Mouse (Mus musculus) intestine, embryonic 14.5 days (tissue): Measurements from ENCODE around the gene Acbd6. TPM values are rescaled to one million over a fixed set of nuclear protein-coding genes. Genes with fewer than 3 reads are reported as not detected.
A peak's percentile ranks its signal among the peaks of the same experiment; 100 is the strongest.

Experiments used
- ATAC-seq: fragments of 200-750 bp; cut with Nextera tagmentation; replicated peaks from 2 replicates; pipeline ENCODE4 v1.8.0; 2017; ENCODE audit warnings: low read depth, moderate number of reproducible peaks, moderate TSS enrichment, moderate library complexity; ENCODE audit not compliant: low FRiP score, low TSS enrichment
- DNase-seq: peaks from one replicate; pipeline ENCODE4 v3.0.0-alpha.2; 2018; ENCODE audit warnings: low spot score
- H3K27ac ChIP-seq: fragments of 300-500 bp; sonication (generic); 2 replicates; pipeline ENCODE4 v1.5.1; 2014; ENCODE audit warnings: low read depth, mild to moderate bottlenecking, control low read depth
- H3K27me3 ChIP-seq: fragments of 300-500 bp; sonication (generic); replicated peaks from 2 replicates; pipeline ENCODE4 v1.6.1; 2014; ENCODE audit warnings: low read length, control low read depth; ENCODE audit not compliant: control insufficient read depth, insufficient read depth
- H3K36me3 ChIP-seq: fragments of 300-500 bp; sonication (generic); 2 replicates; pipeline ENCODE4 v1.6.1; 2014; ENCODE audit warnings: low read length, control low read depth; ENCODE audit not compliant: control insufficient read depth, insufficient read depth
- H3K4me1 ChIP-seq: fragments of 300-500 bp; sonication (generic); replicated peaks from 2 replicates; pipeline ENCODE4 v1.6.1; 2014; ENCODE audit warnings: low read length, control low read depth, mixed read lengths; ENCODE audit not compliant: control insufficient read depth, insufficient read depth
- H3K4me2 ChIP-seq: fragments of 300-500 bp; sonication (generic); 2 replicates; pipeline ENCODE4 v1.6.1; 2014; ENCODE audit warnings: low read length
- H3K4me3 ChIP-seq: fragments of 300-500 bp; sonication (generic); 2 replicates; pipeline ENCODE4 v1.5.1; 2014; ENCODE audit warnings: low read depth, low read length, control low read depth, mixed read lengths
- H3K9ac ChIP-seq: fragments of 300-500 bp; sonication (generic); 2 replicates; pipeline ENCODE4 v1.6.1; 2014; ENCODE audit warnings: mild to moderate bottlenecking, low read length
- H3K9me3 ChIP-seq: fragments of 300-500 bp; sonication (generic); 2 replicates; pipeline ENCODE4 v1.6.1; 2016; ENCODE audit warnings: low read length, control low read depth; ENCODE audit not compliant: control insufficient read depth
- WGBS: fragments of 180-500 bp; shearing (Covaris S2); extraction: QIAGEN DNeasy Blood & Tissue Kit; methylation state at CpG from one replicate; pipeline ENCODE4 v1.1.7; 2014; 5-methylcytosine and 5-hydroxymethylcytosine counted together
- polyA plus RNA-seq: library from polyadenylated mRNA; unstranded; fragments of >200 nt; fragmentation: Nextera tagmentation; extraction: Ambion mirVana; gene quantifications from 2 replicates; pipeline ENCODE4 v1.2.1, GENCODE M21; 2014

Gene Acbd6
- polyA plus RNA-seq, 1 experiment from 2014 or later = 70.4 TPM

DNA sequence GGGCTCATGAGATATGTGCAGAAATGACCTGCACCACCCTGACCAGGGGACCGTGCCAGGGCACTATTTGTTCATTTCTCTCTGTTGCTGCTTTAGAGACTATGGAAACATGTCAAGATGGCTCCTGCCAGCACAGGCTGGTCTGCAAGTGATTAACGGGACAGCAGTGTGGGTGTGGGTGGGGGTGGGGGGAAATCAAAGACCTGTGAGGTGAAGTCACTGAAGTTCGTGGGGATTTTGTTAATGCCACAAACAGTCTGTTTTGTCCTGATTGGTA lies 24.3 kb upstream of the Acbd6 start:
- no peaks in the 10 kb centered on the region; the same call in 1 of the 2 replicates for H3K4me1 ChIP-seq
- no peak for ATAC-seq
- no peak overlapping the region for H3K4me3 ChIP-seq

DNA sequence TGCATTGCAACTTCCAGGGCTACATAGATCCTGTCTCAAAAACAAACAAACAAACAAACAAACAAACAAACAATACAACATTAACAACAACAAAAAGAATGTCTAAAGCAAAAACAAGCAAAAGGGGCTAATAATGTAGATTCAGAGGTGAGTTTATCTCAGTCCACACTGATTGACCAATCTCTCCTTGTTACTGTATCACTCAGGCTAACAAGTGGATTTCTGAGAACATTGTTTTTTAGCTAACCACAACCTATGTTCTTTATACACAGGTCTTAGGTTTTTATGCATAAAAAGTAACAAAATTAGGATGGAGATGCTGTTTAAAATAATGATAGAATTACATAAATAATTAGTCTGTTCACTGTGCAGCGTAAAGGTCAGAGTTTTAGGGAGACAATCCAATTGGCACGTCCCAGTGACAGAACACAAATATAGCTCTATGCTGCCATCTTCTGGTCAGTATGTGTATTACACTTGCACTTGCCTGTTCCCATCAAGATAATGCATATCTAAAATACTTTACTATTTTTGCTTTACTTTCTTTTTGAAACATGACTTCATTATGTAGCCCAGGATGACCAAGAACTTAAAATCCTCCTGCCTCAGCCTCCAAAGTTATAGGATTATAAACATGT lies 20.8 kb upstream of the Acbd6 start:
- Histone ChIP-seq H3K36me3 (no peaks in the 10 kb centered on the region), H3K4me2 (no peak overlapping the region), H3K27me3 (no peaks in the 10 kb centered on the region), H3K9ac (no peak overlapping the region), H3K9me3 (no peaks in the 10 kb centered on the region), H3K4me1 (no peaks in the 10 kb centered on the region), H3K27ac (no peak overlapping the region), H3K4me3 (no peak overlapping the region)
- peak; percentile 61 for DNase-seq
- peak; percentile 53; the same call in 1 of the 2 replicates for ATAC-seq
- WGBS = 8% methylated on average over 2 of the region's 2 CpGs

More for the DNA sequence above, 24.3 kb upstream of the Acbd6 start:
- Histone ChIP-seq H3K4me2 (no peak overlapping the region), H3K27ac (no peak overlapping the region), H3K9ac (no peak overlapping the region), H3K27me3 (no peaks in the 10 kb centered on the region), H3K36me3 (no peaks in the 10 kb centered on the region), H3K9me3 (peaks cover 8% of the 10 kb centered on the region)
- DNase-seq = no peak
- 82% methylated on average over 3 of the region's 3 CpGs for WGBS

DNA sequence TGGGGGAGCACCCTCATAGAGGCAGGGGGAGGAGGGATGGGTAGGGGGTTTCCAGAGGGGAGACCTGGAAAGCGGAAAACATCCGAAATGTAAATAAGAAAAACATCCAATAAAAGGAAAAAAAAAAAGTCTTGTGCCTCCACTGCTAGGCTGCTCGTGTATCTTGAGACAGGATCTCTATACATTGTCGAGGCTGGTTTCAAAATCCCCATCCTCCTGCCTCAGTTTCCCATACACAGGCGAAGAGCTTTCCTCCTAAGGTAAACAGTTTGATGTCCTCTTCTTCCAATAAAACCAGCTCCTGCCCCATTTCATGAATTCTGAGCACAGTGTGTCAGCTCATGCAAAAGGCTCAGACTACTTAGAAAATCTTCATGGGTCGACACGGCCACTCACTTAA lies 19.9 kb upstream of the Acbd6 start:
- Histone ChIP-seq H3K4me3 (no peak overlapping the region), H3K9ac (no peak overlapping the region), H3K27me3 (no peaks in the 10 kb centered on the region), H3K9me3 (no peaks in the 10 kb centered on the region), H3K27ac (no peak overlapping the region), H3K4me2 (no peak overlapping the region), H3K4me1 (no peaks in the 10 kb centered on the region), H3K36me3 (no peaks in the 10 kb centered on the region)
- ATAC-seq (no peak), DNase-seq (no peak)
- 63% methylated on average over 7 of the region's 7 CpGs for WGBS

DNA sequence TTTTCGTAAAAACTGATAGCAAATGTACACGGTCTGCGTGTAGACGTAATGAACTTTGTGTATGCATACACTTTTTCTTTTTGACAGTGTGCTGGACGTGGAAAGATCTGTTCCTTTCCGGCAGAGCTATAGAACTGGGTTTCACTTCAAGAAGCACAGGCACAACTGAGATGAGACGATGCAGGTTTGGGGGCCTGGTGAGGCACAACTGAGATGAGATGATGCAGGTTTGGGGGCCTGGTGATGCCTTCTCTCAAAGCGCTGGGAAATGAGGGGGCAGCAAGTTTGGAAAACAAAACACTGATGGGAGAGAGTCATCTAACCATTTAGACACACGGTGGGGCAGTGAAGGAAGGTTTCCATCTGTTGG lies 293 bp upstream of the Acbd6 start:
- peaks cover 6% of the 10 kb centered on the region for H3K9me3 ChIP-seq
- H3K36me3 ChIP-seq = no peaks in the 10 kb centered on the region
- no peaks in the 10 kb centered on the region for H3K27me3 ChIP-seq
- H3K4me2 ChIP-seq = peak overlapping the region; percentile 93
- peaks cover 11% of the 10 kb centered on the region for H3K4me1 ChIP-seq
- peak overlapping the region; percentile 94 for H3K4me3 ChIP-seq
- ATAC-seq (0 out of 2 replicates have a peak, but pooled peaks have one; percentile 17), DNase-seq (no peak)
- H3K9ac ChIP-seq = peak overlapping the region; percentile 94
- H3K27ac ChIP-seq = peak overlapping the region; percentile 77
- 46% methylated on average over 9 of the region's 9 CpGs for WGBS

DNA sequence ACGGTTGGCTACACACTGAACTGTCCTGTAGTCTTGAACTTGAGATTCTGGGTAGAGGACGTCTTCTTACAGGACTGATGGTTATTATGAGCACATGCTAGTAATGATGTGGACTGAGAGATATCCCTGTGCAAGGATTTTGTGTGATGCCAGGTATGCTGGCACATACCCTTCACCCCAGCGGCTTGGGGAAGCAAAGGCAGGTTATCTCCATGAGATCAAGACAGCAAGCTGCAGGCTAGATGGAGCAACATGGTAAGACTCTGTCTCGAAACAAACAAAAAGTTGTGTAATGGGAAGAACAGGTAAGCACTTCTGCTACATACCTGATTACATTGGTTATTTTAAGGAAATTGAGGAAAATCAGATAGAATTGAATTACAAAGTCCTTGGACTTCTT lies 2.1 kb downstream of the Acbd6 start:
- Histone ChIP-seq H3K27ac (no peak overlapping the region), H3K4me2 (peak overlapping the region; percentile 20; the same call in 1 of the 2 replicates), H3K27me3 (no peaks in the 10 kb centered on the region), H3K36me3 (peaks cover 4% of the 10 kb centered on the region; the same call in 1 of the 2 replicates), H3K4me3 (no peak overlapping the region), H3K9ac (no peak overlapping the region), H3K4me1 (peaks cover 11% of the 10 kb centered on the region), H3K9me3 (no peaks in the 10 kb centered on the region)
- DNase-seq (no peak), ATAC-seq (no peak)
- WGBS = 87% methylated on average over 4 of the region's 4 CpGs

DNA sequence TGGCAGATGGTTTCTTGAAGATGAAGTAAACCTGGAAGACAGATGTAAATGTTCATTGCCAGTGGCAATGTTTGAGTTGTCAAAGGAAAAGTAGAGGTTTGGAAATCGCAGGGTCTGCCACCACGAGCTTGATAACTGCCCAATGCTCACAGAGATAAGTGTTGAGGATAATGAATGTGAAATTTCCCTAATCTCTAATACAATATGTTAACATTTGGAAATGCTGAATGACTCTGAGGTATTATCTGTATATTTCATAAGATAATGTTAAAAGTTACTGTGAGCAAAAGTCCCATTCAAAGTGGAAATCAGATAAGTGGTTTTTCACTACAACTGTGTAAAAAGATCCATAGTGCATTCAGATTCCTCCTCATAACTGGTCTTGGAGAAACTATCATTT lies 2.8 kb downstream of the Acbd6 start:
- Histone ChIP-seq H3K9me3 (no peaks in the 10 kb centered on the region), H3K4me1 (peaks cover 11% of the 10 kb centered on the region), H3K27me3 (no peaks in the 10 kb centered on the region), H3K36me3 (peaks cover 11% of the 10 kb centered on the region), H3K9ac (no peak overlapping the region), H3K27ac (no peak overlapping the region), H3K4me3 (no peak overlapping the region), H3K4me2 (no peak overlapping the region)
- WGBS = 73% methylated on average over 2 of the region's 2 CpGs
- ATAC-seq (no peak), DNase-seq (no peak)

DNA sequence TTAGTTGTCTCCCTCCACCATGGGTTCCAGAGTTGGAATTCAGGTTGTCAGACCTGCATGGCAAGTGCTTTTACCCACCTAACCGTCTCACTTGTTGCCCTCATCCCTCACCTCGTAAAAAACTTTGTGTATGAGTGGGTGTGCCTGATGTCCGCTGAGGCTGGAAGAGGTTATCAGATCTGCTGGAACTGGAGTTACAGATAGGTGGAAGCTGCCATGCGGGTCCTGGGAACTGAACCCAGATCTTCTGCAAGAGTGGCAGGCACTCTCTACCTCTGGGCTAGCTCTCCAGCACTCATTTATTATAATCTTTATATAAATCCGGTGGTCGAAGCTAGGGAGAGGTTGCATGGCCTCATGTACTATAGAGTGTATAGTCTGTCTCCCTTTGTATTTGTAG lies 4.3 kb downstream of the Acbd6 start:
- no peak overlapping the region for H3K4me2 ChIP-seq
- H3K27me3 ChIP-seq = no peaks in the 10 kb centered on the region
- no peaks in the 10 kb centered on the region for H3K9me3 ChIP-seq
- H3K27ac ChIP-seq = no peak overlapping the region
- no peak overlapping the region for H3K4me3 ChIP-seq
- peaks cover 25% of the 10 kb centered on the region for H3K36me3 ChIP-seq
- ATAC-seq (no peak), DNase-seq (no peak)
- no peak overlapping the region for H3K9ac ChIP-seq
- peaks cover 11% of the 10 kb centered on the region for H3K4me1 ChIP-seq
- 65% methylated on average over 6 of the region's 6 CpGs for WGBS

GRCm38 (mm10) chr1:155564741-155565140 lies 6.8 kb downstream of the Acbd6 start:
- H3K9ac ChIP-seq = no peak overlapping the region
- H3K27me3 ChIP-seq = no peaks in the 10 kb centered on the region
- peaks cover 43% of the 10 kb centered on the region for H3K36me3 ChIP-seq
- H3K9me3 ChIP-seq = no peaks in the 10 kb centered on the region
- peaks cover 4% of the 10 kb centered on the region for H3K4me1 ChIP-seq
- no peak overlapping the region for H3K4me2 ChIP-seq
- H3K27ac ChIP-seq = no peak overlapping the region
- no peak overlapping the region for H3K4me3 ChIP-seq
- peak; percentile 59 for DNase-seq
- no peak for ATAC-seq
- WGBS = 36% methylated on average over 3 of the region's 3 CpGs

- H3K4me2 ChIP-seq = no peak overlapping the region
- H3K9me3 ChIP-seq = no peaks in the 10 kb centered on the region
- H3K27ac ChIP-seq = no peak overlapping the region
- H3K36me3 ChIP-seq = peaks cover 66% of the 10 kb centered on the region
- H3K4me1 ChIP-seq = no peaks in the 10 kb centered on the region
- DNase-seq = no peak
- no peak for ATAC-seq
- H3K4me3 ChIP-seq = no peak overlapping the region
- WGBS = 96% methylated on average over 9 of the region's 9 CpGs
- H3K9ac ChIP-seq = no peak overlapping the region
- H3K27me3 ChIP-seq = no peaks in the 10 kb centered on the region
Measured at GRCm38 (mm10) chr1:155568133-155568532, 10.2 kb downstream of the Acbd6 start.
